Mouse (Mus musculus): ENCODE data around the gene Cacng5.

DNA sequence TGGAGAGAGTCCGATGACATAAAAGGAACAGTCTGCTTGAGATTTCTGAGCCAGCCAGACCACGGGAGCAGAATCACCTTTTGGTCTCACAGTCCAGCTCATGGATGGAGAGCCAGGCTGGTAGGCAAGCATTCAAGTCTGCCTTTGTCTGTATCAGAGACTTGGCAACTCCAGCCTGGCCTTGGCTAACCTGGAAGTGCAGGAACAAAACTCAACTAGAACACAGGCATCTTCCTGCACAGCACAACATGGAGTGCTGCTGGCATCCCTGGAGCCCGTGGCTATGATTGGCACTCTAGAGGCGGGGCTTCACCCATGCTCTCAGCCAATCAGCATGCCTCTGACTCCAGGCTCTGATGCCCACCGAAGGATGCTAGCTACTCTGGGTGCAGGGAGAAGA, 38.0 kb downstream of the Cacng5 start:
- no peak for TF ChIP-seq CTCF (IDR thresholded peaks at IDR 0.05; ENCODE audit: low read depth)
- no peak for TF ChIP-seq EP300 (optimal IDR thresholded peaks at IDR 0.05)

Data from stomach, postnatal 0 days (tissue).